Mouse (Mus musculus): ENCODE data around the gene Adam3. TPM values are rescaled to one million over a fixed set of nuclear protein-coding genes. Genes with fewer than 3 reads are reported as not detected.

Adam3 gene
- polyA plus RNA-seq (2015; fragmentation: Nextera tagmentation; extraction: Ambion mirVana) = 0.13 and 0.60 TPM in 2 replicates

GRCm38 (mm10) chr8:24725630-24726029, at the start of gene Adam3:
Gene Adam3, minus strand, starts transcription at chr8:24725852.
- Histone ChIP-seq H3K4me3 (replicated peaks) (no peak within 1 kb of the TSS), H3K4me2 (replicated peaks) (no peak within 1 kb of the TSS), H3K9me3 (replicated peaks) (no peaks in the 10 kb centered on the region), H3K27me3 (no peaks in the 10 kb centered on the region), H3K27ac (replicated peaks) (no peak within 1 kb of the TSS), H3K9ac (no peak within 1 kb of the TSS), H3K4me1 (no peaks in the 10 kb centered on the region), H3K36me3 (no peaks in the 10 kb centered on the region)
- 48% methylated on average over 11 of the region's 11 CpGs for WGBS
- ATAC-seq (ENCODE audit: insufficient number of reproducible peaks, low FRiP score, low TSS enrichment, low read depth) = no peak

DNA sequence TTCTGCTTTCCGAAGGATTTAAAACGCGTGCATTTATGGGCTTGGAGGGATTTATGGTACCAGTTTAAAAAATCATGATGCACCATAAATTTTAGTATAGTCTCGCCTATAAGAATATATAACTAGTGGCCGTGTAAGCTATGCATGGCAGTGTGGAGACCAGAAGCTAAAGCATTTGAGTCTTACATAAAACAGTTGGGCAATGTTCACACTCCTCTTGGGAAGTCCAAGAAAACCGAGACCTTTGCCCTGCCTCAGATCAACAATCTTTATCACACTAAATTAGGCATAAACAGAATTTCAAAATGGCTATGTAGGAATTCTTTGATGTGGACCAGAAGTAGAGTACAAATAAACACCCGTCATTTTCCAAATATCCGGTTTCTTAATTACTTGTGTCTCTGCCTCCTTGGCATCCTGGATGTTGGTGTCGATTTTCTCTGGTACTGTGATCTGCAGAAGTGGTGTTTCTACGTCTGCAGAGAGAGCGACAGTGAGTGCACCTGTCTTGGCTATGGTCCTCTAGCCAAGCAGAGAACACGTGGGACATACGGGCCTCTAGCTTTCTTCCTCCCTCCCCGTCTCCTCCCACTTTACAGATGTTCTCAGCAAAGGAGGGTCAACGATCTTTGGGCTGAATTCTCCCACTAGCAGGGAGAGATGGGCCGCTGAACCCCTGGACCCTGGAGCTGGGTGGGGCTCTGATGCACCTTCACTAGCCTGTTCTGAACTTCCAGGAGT, 596 bp downstream of the Adam3 start:
- ATAC-seq (ENCODE audit: insufficient number of reproducible peaks, low FRiP score, low TSS enrichment, low read depth) = no peak
- no peaks in the 10 kb centered on the region for H3K4me1 ChIP-seq
- H3K36me3 ChIP-seq = no peaks in the 10 kb centered on the region
- H3K4me2 ChIP-seq (replicated peaks) = no peak overlapping the region
- H3K27ac ChIP-seq (replicated peaks) = no peak overlapping the region
- H3K9me3 ChIP-seq (replicated peaks) = no peaks in the 10 kb centered on the region
- H3K4me3 ChIP-seq (replicated peaks) = no peak overlapping the region
- no peaks in the 10 kb centered on the region for H3K27me3 ChIP-seq
- H3K9ac ChIP-seq = no peak overlapping the region
- 51% methylated on average over 16 of the region's 16 CpGs for WGBS

Other genes with a start within 250 kb of the Adam3 start
- 1.1 and 1.5 TPM in 2 replicates for gene Adam5, start 98.5 kb upstream of the Adam3 start, polyA plus RNA-seq (2015; fragmentation: Nextera tagmentation; extraction: Ambion mirVana)

Data from embryonic facial prominence, embryonic 15.5 days (tissue).